Mouse (Mus musculus): ENCODE data around the gene Akap8. TPM values are rescaled to one million over a fixed set of nuclear protein-coding genes. Genes with fewer than 3 reads are reported as not detected.

Akap8 gene
- total RNA-seq, 1 experiment from 2014 or later, result 203 TPM

- ATAC-seq (replicated peaks; ENCODE audit: insufficient number of reproducible peaks, low FRiP score, low TSS enrichment, poor library complexity, severe bottlenecking), result no peak
These were observed 22.9 kb downstream of the Akap8 start for GRCm38 (mm10) chr17:32298125-32298524.

- ATAC-seq (replicated peaks; ENCODE audit: insufficient number of reproducible peaks, low FRiP score, low TSS enrichment, poor library complexity, severe bottlenecking), result no peak
These were observed 25.1 kb downstream of the Akap8 start for GRCm38 (mm10) chr17:32295901-32296300.

- no peak for ATAC-seq (replicated peaks; ENCODE audit: insufficient number of reproducible peaks, low FRiP score, low TSS enrichment, poor library complexity, severe bottlenecking)
These were observed 25.9 kb downstream of the Akap8 start for GRCm38 (mm10) chr17:32295160-32295559.

GRCm38 (mm10) chr17:32285138-32285670 lies 35.8 kb downstream of the Akap8 start:
- ATAC-seq (replicated peaks; ENCODE audit: insufficient number of reproducible peaks, low FRiP score, low TSS enrichment, poor library complexity, severe bottlenecking), result no peak

GRCm38 (mm10) chr17:32284262-32285137 lies 36.5 kb downstream of the Akap8 start, which contains the start of gene Brd4:
Brd4 (minus strand) TSS chr17:32284722.
- ATAC-seq (replicated peaks; ENCODE audit: insufficient number of reproducible peaks, low FRiP score, low TSS enrichment, poor library complexity, severe bottlenecking), result peak; percentile 70

- ATAC-seq (replicated peaks; ENCODE audit: insufficient number of reproducible peaks, low FRiP score, low TSS enrichment, poor library complexity, severe bottlenecking), result peak; percentile 83
These were observed 37.2 kb downstream of the Akap8 start for GRCm38 (mm10) chr17:32283771-32284221.

GRCm38 (mm10) chr17:32283341-32283740 lies 37.7 kb downstream of the Akap8 start:
- no peak for ATAC-seq (replicated peaks; ENCODE audit: insufficient number of reproducible peaks, low FRiP score, low TSS enrichment, poor library complexity, severe bottlenecking)

GRCm38 (mm10) chr17:32281611-32282310 lies 39.3 kb downstream of the Akap8 start:
- ATAC-seq (replicated peaks; ENCODE audit: insufficient number of reproducible peaks, low FRiP score, low TSS enrichment, poor library complexity, severe bottlenecking), result no peak

- ATAC-seq (replicated peaks; ENCODE audit: insufficient number of reproducible peaks, low FRiP score, low TSS enrichment, poor library complexity, severe bottlenecking), result no peak
These were observed 39.9 kb downstream of the Akap8 start for GRCm38 (mm10) chr17:32281126-32281525.

GRCm38 (mm10) chr17:32280575-32280974 lies 40.5 kb downstream of the Akap8 start:
- peak; percentile 46; the same call in 1 of the 2 replicates for ATAC-seq (replicated peaks; ENCODE audit: insufficient number of reproducible peaks, low FRiP score, low TSS enrichment, poor library complexity, severe bottlenecking)

GRCm38 (mm10) chr17:32277201-32277600 lies 43.8 kb downstream of the Akap8 start:
- no peak for ATAC-seq (replicated peaks; ENCODE audit: insufficient number of reproducible peaks, low FRiP score, low TSS enrichment, poor library complexity, severe bottlenecking)

GRCm38 (mm10) chr17:32275568-32275967 lies 45.5 kb downstream of the Akap8 start:
- no peak for ATAC-seq (replicated peaks; ENCODE audit: insufficient number of reproducible peaks, low FRiP score, low TSS enrichment, poor library complexity, severe bottlenecking)

- no peak for ATAC-seq (replicated peaks; ENCODE audit: insufficient number of reproducible peaks, low FRiP score, low TSS enrichment, poor library complexity, severe bottlenecking)
These were observed 51.9 kb downstream of the Akap8 start for GRCm38 (mm10) chr17:32269151-32269550.

GRCm38 (mm10) chr17:32268540-32268960 lies 52.5 kb downstream of the Akap8 start:
- ATAC-seq (replicated peaks; ENCODE audit: insufficient number of reproducible peaks, low FRiP score, low TSS enrichment, poor library complexity, severe bottlenecking), result peak; percentile 61; the same call in 1 of the 2 replicates

GRCm38 (mm10) chr17:32268096-32268495 lies 52.9 kb downstream of the Akap8 start:
- no peak for ATAC-seq (replicated peaks; ENCODE audit: insufficient number of reproducible peaks, low FRiP score, low TSS enrichment, poor library complexity, severe bottlenecking)

- no peak for ATAC-seq (replicated peaks; ENCODE audit: insufficient number of reproducible peaks, low FRiP score, low TSS enrichment, poor library complexity, severe bottlenecking)
These were observed 53.4 kb downstream of the Akap8 start for GRCm38 (mm10) chr17:32267617-32268016.

GRCm38 (mm10) chr17:32263672-32264071 lies 57.4 kb downstream of the Akap8 start:
- ATAC-seq (replicated peaks; ENCODE audit: insufficient number of reproducible peaks, low FRiP score, low TSS enrichment, poor library complexity, severe bottlenecking), result no peak

GRCm38 (mm10) chr17:32262831-32263559 lies 58.0 kb downstream of the Akap8 start:
- no peak for ATAC-seq (replicated peaks; ENCODE audit: insufficient number of reproducible peaks, low FRiP score, low TSS enrichment, poor library complexity, severe bottlenecking)

GRCm38 (mm10) chr17:32258869-32259268 lies 62.2 kb downstream of the Akap8 start:
- ATAC-seq (replicated peaks; ENCODE audit: insufficient number of reproducible peaks, low FRiP score, low TSS enrichment, poor library complexity, severe bottlenecking), result no peak
